Mouse (Mus musculus): ENCODE data around the gene Exph5. TPM values are rescaled to one million over a fixed set of nuclear protein-coding genes. Genes with fewer than 3 reads are reported as not detected.

Exph5 gene
- polyA plus RNA-seq, 1 experiment from 2014 or later = 7.2 TPM

DNA sequence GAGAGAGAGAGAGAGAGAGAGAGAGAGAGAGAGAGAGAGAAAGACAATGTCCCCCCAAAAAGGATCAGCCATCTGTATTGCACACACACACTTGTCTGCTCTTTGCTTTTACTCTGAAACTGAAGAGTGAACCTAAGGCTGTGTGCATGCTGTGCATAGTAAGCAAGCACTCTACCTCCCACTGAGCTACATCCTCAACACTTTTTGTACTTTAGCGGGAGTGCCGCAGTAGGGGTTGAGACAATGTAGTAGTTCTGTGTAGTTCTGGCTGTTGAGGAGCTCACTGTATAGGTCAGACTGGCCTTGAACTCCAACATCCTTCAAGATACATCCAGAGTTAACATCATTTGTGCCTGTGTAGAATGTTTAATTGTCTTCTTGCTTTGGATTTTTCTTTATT is 35.9 kb upstream of the Exph5 start:
- Histone ChIP-seq H3K27ac (ENCODE audit: low read length) (no peak overlapping the region), H3K9me3 (ENCODE audit: low read length) (no peaks in the 10 kb centered on the region), H3K4me2 (replicated peaks; ENCODE audit: low read depth, low read length) (no peak overlapping the region), H3K27me3 (replicated peaks; ENCODE audit: insufficient read depth, low read length) (no peaks in the 10 kb centered on the region), H3K36me3 (ENCODE audit: insufficient read depth, low read length) (no peaks in the 10 kb centered on the region), H3K4me1 (ENCODE audit: insufficient read depth, low read depth, low read length) (0 out of 2 replicates have a peak, but pooled peaks cover 5% of the 10 kb centered on the region), H3K9ac (replicated peaks; ENCODE audit: low read depth) (no peak overlapping the region), H3K4me3 (ENCODE audit: low read depth, low read length) (no peak overlapping the region)
- WGBS = 63% methylated on average over 2 of the region's 2 CpGs
- no peak for ATAC-seq
- DNase-seq (ENCODE audit: low spot score) = no peak
- TF ChIP-seq EP300 (IDR thresholded peaks at IDR 0.05) (no peak), CTCF (IDR thresholded peaks at IDR 0.05) (no peak)

- no peak for TF ChIP-seq EP300 (IDR thresholded peaks at IDR 0.05)
- TF ChIP-seq CTCF (IDR thresholded peaks at IDR 0.05) = no peak
- no peaks in the 10 kb centered on the region for H3K27me3 ChIP-seq (replicated peaks; ENCODE audit: insufficient read depth, low read length)
- no peaks in the 10 kb centered on the region for H3K9me3 ChIP-seq (ENCODE audit: low read length)
- peaks cover 11% of the 10 kb centered on the region; the same call in 1 of the 2 replicates for H3K4me1 ChIP-seq (ENCODE audit: insufficient read depth, low read depth, low read length)
- ATAC-seq = peak; percentile 16
- 41% methylated on average over 5 of the region's 5 CpGs for WGBS
- peak; percentile 50 for DNase-seq (ENCODE audit: low spot score)
- H3K4me2 ChIP-seq (replicated peaks; ENCODE audit: low read depth, low read length) = no peak overlapping the region
- no peak overlapping the region for H3K9ac ChIP-seq (replicated peaks; ENCODE audit: low read depth)
- H3K36me3 ChIP-seq (ENCODE audit: insufficient read depth, low read length) = no peaks in the 10 kb centered on the region
- H3K27ac ChIP-seq (ENCODE audit: low read length) = no peak overlapping the region
- H3K4me3 ChIP-seq (ENCODE audit: low read depth, low read length) = no peak overlapping the region
Observed at GRCm38 (mm10) chr9:53268036-53268435, 33.4 kb upstream of the Exph5 start.

- no peak overlapping the region for H3K4me3 ChIP-seq (ENCODE audit: low read depth, low read length)
- H3K9me3 ChIP-seq (ENCODE audit: low read length) = no peaks in the 10 kb centered on the region
- ATAC-seq (peak; percentile 68), DNase-seq (ENCODE audit: low spot score) (peak; percentile 79)
- H3K27me3 ChIP-seq (replicated peaks; ENCODE audit: insufficient read depth, low read length) = no peaks in the 10 kb centered on the region
- H3K4me1 ChIP-seq (ENCODE audit: insufficient read depth, low read depth, low read length) = peaks cover 11% of the 10 kb centered on the region; the same call in 1 of the 2 replicates
- H3K36me3 ChIP-seq (ENCODE audit: insufficient read depth, low read length) = no peaks in the 10 kb centered on the region
- TF ChIP-seq CTCF (IDR thresholded peaks at IDR 0.05) (peak; percentile 76), EP300 (IDR thresholded peaks at IDR 0.05) (no peak)
- whole genome bisulfite sequencing = 52% methylated on average over 5 of the region's 5 CpGs
- no peak overlapping the region for H3K27ac ChIP-seq (ENCODE audit: low read length)
- H3K4me2 ChIP-seq (replicated peaks; ENCODE audit: low read depth, low read length) = no peak overlapping the region
- no peak overlapping the region for H3K9ac ChIP-seq (replicated peaks; ENCODE audit: low read depth)
Observed at GRCm38 (mm10) chr9:53268731-53269465, 32.6 kb upstream of the Exph5 start.

DNA sequence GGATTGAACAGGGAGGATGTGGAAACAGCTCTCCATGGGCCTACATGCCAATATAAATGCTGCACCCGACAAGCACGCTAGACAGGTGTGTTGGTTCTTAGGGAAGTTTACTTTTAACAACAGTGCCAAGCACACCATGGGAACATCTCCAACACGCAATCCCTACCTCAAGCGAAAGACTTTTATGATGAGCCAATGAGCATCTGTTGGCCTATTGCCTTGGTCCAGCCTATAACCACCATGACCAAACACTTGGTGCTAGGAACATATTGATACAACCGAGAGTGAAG is 32.1 kb upstream of the Exph5 start:
- Histone ChIP-seq H3K9ac (replicated peaks; ENCODE audit: low read depth) (no peak overlapping the region), H3K27me3 (replicated peaks; ENCODE audit: insufficient read depth, low read length) (no peaks in the 10 kb centered on the region), H3K4me3 (ENCODE audit: low read depth, low read length) (no peak overlapping the region), H3K9me3 (ENCODE audit: low read length) (no peaks in the 10 kb centered on the region), H3K4me1 (ENCODE audit: insufficient read depth, low read depth, low read length) (peaks cover 8% of the 10 kb centered on the region; the same call in 1 of the 2 replicates), H3K27ac (ENCODE audit: low read length) (no peak overlapping the region), H3K4me2 (replicated peaks; ENCODE audit: low read depth, low read length) (no peak overlapping the region), H3K36me3 (ENCODE audit: insufficient read depth, low read length) (no peaks in the 10 kb centered on the region)
- DNase-seq (ENCODE audit: low spot score) (no peak), ATAC-seq (no peak)
- TF ChIP-seq EP300 (IDR thresholded peaks at IDR 0.05) (no peak), CTCF (IDR thresholded peaks at IDR 0.05) (no peak)
- 64% methylated on average over 5 of the region's 5 CpGs for WGBS

GRCm38 (mm10) chr9:53271281-53272022 is 30.0 kb upstream of the Exph5 start:
- H3K27ac ChIP-seq (ENCODE audit: low read length) = no peak overlapping the region
- 50% methylated on average over 5 of the region's 5 CpGs for WGBS

DNA sequence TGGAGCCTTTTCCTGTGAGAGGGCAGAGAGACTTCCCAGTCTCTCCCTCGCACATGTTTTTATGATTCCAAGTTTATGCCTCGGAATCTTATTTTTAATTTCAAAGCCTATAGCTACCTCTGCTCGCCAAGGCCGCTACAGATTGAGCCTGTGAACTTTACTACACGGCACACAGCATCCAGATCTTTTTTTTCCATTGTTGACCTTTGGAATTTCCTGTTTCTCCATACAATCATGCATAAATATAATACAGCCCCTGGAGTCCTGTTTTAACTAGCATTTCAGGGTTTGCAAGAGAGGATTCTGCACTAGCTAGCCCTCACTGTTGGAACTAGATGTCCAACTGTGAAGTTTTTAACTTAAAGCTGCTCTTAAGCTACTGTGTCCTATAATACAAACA is 29.3 kb upstream of the Exph5 start:
- H3K27ac ChIP-seq (ENCODE audit: low read length) = no peak overlapping the region

More at GRCm38 (mm10) chr9:53271281-53272022, 30.0 kb upstream of the Exph5 start:
- H3K27me3 ChIP-seq (replicated peaks; ENCODE audit: insufficient read depth, low read length) = no peaks in the 10 kb centered on the region
- no peak for TF ChIP-seq CTCF (IDR thresholded peaks at IDR 0.05)
- no peak for TF ChIP-seq EP300 (IDR thresholded peaks at IDR 0.05)
- no peak overlapping the region for H3K4me3 ChIP-seq (ENCODE audit: low read depth, low read length)
- H3K4me2 ChIP-seq (replicated peaks; ENCODE audit: low read depth, low read length) = no peak overlapping the region
- H3K9ac ChIP-seq (replicated peaks; ENCODE audit: low read depth) = no peak overlapping the region
- H3K36me3 ChIP-seq (ENCODE audit: insufficient read depth, low read length) = no peaks in the 10 kb centered on the region
- peaks cover 6% of the 10 kb centered on the region; the same call in 1 of the 2 replicates for H3K4me1 ChIP-seq (ENCODE audit: insufficient read depth, low read depth, low read length)
- no peak for ATAC-seq
- no peak for DNase-seq (ENCODE audit: low spot score)
- no peaks in the 10 kb centered on the region for H3K9me3 ChIP-seq (ENCODE audit: low read length)

More for the DNA sequence above, 29.3 kb upstream of the Exph5 start:
- no peak overlapping the region for H3K4me2 ChIP-seq (replicated peaks; ENCODE audit: low read depth, low read length)
- WGBS = 40% methylated on average over 5 of the region's 5 CpGs
- TF ChIP-seq CTCF (IDR thresholded peaks at IDR 0.05) (no peak), EP300 (IDR thresholded peaks at IDR 0.05) (no peak)
- no peaks in the 10 kb centered on the region for H3K36me3 ChIP-seq (ENCODE audit: insufficient read depth, low read length)
- H3K27me3 ChIP-seq (replicated peaks; ENCODE audit: insufficient read depth, low read length) = no peaks in the 10 kb centered on the region
- H3K4me1 ChIP-seq (ENCODE audit: insufficient read depth, low read depth, low read length) = peaks cover 6% of the 10 kb centered on the region; the same call in 1 of the 2 replicates
- H3K9ac ChIP-seq (replicated peaks; ENCODE audit: low read depth) = no peak overlapping the region
- H3K4me3 ChIP-seq (ENCODE audit: low read depth, low read length) = no peak overlapping the region
- DNase-seq (ENCODE audit: low spot score) = no peak
- no peaks in the 10 kb centered on the region for H3K9me3 ChIP-seq (ENCODE audit: low read length)
- ATAC-seq = no peak
